Comparison of ENCODE assay signal across 32 mouse cellular contexts in the genomic region with DNA sequence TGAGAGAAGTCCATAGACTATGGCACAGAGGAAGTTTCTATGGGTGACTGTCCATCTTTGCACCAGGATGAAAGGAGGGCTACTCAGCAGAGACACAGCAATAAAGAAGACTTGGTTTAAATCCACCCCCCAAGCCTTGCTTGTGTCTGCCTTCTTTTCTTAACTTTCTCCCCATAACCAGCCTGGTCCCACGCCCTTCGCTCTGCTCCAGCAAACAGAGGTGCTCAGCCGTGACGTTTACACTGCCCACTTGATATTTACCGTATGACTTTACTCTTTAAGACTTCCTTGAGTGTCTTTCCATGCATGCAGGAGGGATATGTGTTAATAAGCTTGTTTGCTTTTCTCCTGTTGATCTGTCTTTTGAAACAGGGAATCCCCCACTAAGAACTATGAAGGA. TPM values are rescaled to one million over a fixed set of nuclear protein-coding genes. Genes with fewer than 3 reads are reported as not detected.
DNase-seq lines count a peak whose midpoint lies in the region; ATAC-seq and TF ChIP-seq lines count a peak whose summit lies in the region.
"Had no signal": no experiment of that assay in that cellular context is flagged by ENCODE, and none has a peak within 500 bp of the region (broad histone marks: within the 10 kb centered on the region; RNA-seq: fewer than 3 reads in every experiment).

No protein-coding gene starts in this region.

- ATAC-seq in kidney, embryonic 15.5 days (replicated peaks; ENCODE audit: low FRiP score), result peak; percentile 74
- no peak for ATAC-seq in Patski
- ATAC-seq in kidney, embryonic 16.5 days (ENCODE audit: low FRiP score, low TSS enrichment), result peak; percentile 68
- ATAC-seq: CD4-positive, CD25-positive, alpha-beta regulatory T cell, adult 4 months; forebrain, embryonic 14.5 days; forebrain, postnatal 0 days had no signal

- peak overlapping the region; percentile 69 for H3K27ac ChIP-seq in kidney, embryonic 15.5 days
- peak overlapping the region; percentile 60; the same call in 1 of the 2 replicates for H3K27ac ChIP-seq in kidney, embryonic 16.5 days (ENCODE audit: low read length)
- H3K27ac ChIP-seq: embryonic facial prominence, embryonic 12.5 days; embryonic facial prominence, embryonic 15.5 days; gastrocnemius, adult 2 months; hindbrain, embryonic 12.5 days had no signal

- no peak for DNase-seq in kidney, adult 11 months
- DNase-seq in Patski (ENCODE audit: low read depth, low spot score) (peak; percentile 75), liver (no peak)
- DNase-seq in kidney, postnatal 14 days, result peak; percentile 19
- DNase-seq in left cerebral cortex, postnatal 36 days (ENCODE audit: low spot score in 2 of 2), result no peak
- no peak for DNase-seq in cerebellum, adult 11-12 months
- DNase-seq: adrenal gland, postnatal 10 days; adrenal gland, postnatal 36 days; cerebellum, adult 2 months; cerebellum, adult 9-11 months; cerebellum, postnatal 25 days; forebrain, postnatal 0 days; gastrocnemius, adult 2 months; gastrocnemius, postnatal 14 days; heart, adult 11 months had no signal

- POLR2A ChIA-PET in Patski (lab: Charles Lee), result no interaction called here

- H3K4me3 ChIP-seq in kidney, embryonic 15.5 days (replicated peaks), result no peak overlapping the region
- no peak overlapping the region for H3K4me3 ChIP-seq in kidney, embryonic 16.5 days (ENCODE audit: low read length)
- H3K4me3 ChIP-seq: embryonic facial prominence, embryonic 12.5 days; embryonic facial prominence, embryonic 15.5 days; gastrocnemius, adult 2 months; hindbrain, embryonic 12.5 days had no signal

- intact Hi-C loops in left cerebral cortex, postnatal 36 days (cut with DNase I), result loop anchor here (10.0 kb wide), 1 partner anchor 455 kb away; a partner anchor contains a TSS

- no peak overlapping the region for H3K9ac ChIP-seq in kidney, embryonic 15.5 days
- no peak overlapping the region for H3K9ac ChIP-seq in kidney, embryonic 16.5 days (replicated peaks; ENCODE audit: low read length)
- H3K9ac ChIP-seq: embryonic facial prominence, embryonic 12.5 days; embryonic facial prominence, embryonic 15.5 days; forebrain, postnatal 0 days; hindbrain, embryonic 12.5 days had no signal

- no peak overlapping the region for H3K4me2 ChIP-seq in kidney, embryonic 15.5 days
- H3K4me2 ChIP-seq in kidney, embryonic 16.5 days (replicated peaks; ENCODE audit: low read depth, low read length), result no peak overlapping the region
- H3K4me2 ChIP-seq: embryonic facial prominence, embryonic 12.5 days; embryonic facial prominence, embryonic 15.5 days; heart, embryonic 11.5 days; hindbrain, embryonic 12.5 days had no signal

- TF ChIP-seq CTCF in Patski (IDR thresholded peaks at IDR 0.05), result no peak

- no peaks in the 10 kb centered on the region for H3K36me3 ChIP-seq in kidney, embryonic 15.5 days
- H3K36me3 ChIP-seq in kidney, embryonic 16.5 days (ENCODE audit: insufficient read depth, low read length), result no peaks in the 10 kb centered on the region
- H3K36me3 ChIP-seq: embryonic facial prominence, embryonic 12.5 days; embryonic facial prominence, embryonic 15.5 days; hindbrain, embryonic 12.5 days had no signal

- no peaks in the 10 kb centered on the region for H3K27me3 ChIP-seq in kidney, embryonic 15.5 days
- H3K27me3 ChIP-seq in Patski, result no peaks in the 10 kb centered on the region
- H3K27me3 ChIP-seq in kidney, embryonic 16.5 days (ENCODE audit: insufficient read depth, low read length), result no peaks in the 10 kb centered on the region
- H3K27me3 ChIP-seq: embryonic facial prominence, embryonic 12.5 days; embryonic facial prominence, embryonic 15.5 days; hindbrain, embryonic 12.5 days had no signal

- CTCF ChIA-PET in Patski (lab: Charles Lee), result interaction anchor here (1.8 kb wide), 1 partner anchor 18 kb away, joined by 3 read pairs; a partner anchor contains a TSS

- in situ Hi-C loops in Patski (cut with MboI; ENCODE audit: low pct_unique_long_range_greater_than_20kb), result no loop called here

- peaks cover 19% of the 10 kb centered on the region for H3K4me1 ChIP-seq in kidney, embryonic 15.5 days
- H3K4me1 ChIP-seq in kidney, embryonic 16.5 days (ENCODE audit: insufficient read depth, low read length), result peaks cover 19% of the 10 kb centered on the region

- WGBS in kidney, embryonic 15.5 days, result 51% methylated on average over 5 of the region's 5 CpGs
- 33% methylated on average over 5 of the region's 5 CpGs for WGBS in kidney, embryonic 16.5 days

- peaks cover 9% of the 10 kb centered on the region; the same call in 1 of the 2 replicates for H3K9me3 ChIP-seq in kidney, embryonic 15.5 days (replicated peaks)
- H3K9me3 ChIP-seq in kidney, embryonic 16.5 days (ENCODE audit: low read length), result peaks cover 14% of the 10 kb centered on the region
- H3K9me3 ChIP-seq: embryonic facial prominence, embryonic 15.5 days had no signal

RNA-seq across cellular contexts. Expression of a gene that starts 17.7 kb away (rescaled TPM):
- polyA plus RNA-seq in kidney, embryonic 15.5 days (2015; fragmentation: Nextera tagmentation; extraction: Ambion mirVana), result not detected in 2 replicates
- 0.51 TPM for polyA plus RNA-seq in Patski (2021)
- not detected in 2 replicates for polyA plus RNA-seq in kidney, embryonic 16.5 days (2015; fragmentation: Nextera tagmentation; extraction: Ambion mirVana)
- total RNA-seq in left cerebral cortex, postnatal 36 days (2021), result 1 to 10 TPM; 1.4 TPM
- total RNA-seq: adrenal gland, adult 18-20 months; adrenal gland, postnatal 10 days; adrenal gland, postnatal 36 days; common myeloid progenitor, adult 5-6 weeks; gastrocnemius, adult 2 months; gastrocnemius, postnatal 14 days; gastrocnemius, postnatal 4 days; heart, adult 8-10 months; heart, postnatal 25 days; hematopoietic stem cell, adult 5-6 weeks; MEL had no signal
- polyA plus RNA-seq: CD4-positive, CD25-positive, alpha-beta regulatory T cell, adult 4 months; embryonic facial prominence, embryonic 12.5 days; forebrain, embryonic 11.5 days; heart, embryonic 11.5 days; heart, embryonic 14.5 days had no signal

RNA-seq across cellular contexts. Expression of a gene that starts 28.7 kb away (rescaled TPM):
- 74.6 and 80.4 TPM in 2 replicates for polyA plus RNA-seq in kidney, embryonic 15.5 days (2015; fragmentation: Nextera tagmentation; extraction: Ambion mirVana)
- polyA plus RNA-seq in Patski (2021), result 63.7 TPM
- polyA plus RNA-seq in kidney, embryonic 16.5 days (2015; fragmentation: Nextera tagmentation; extraction: Ambion mirVana), result 88.1 and 97.1 TPM in 2 replicates
- 100 to 1,000 TPM; 183 to 217 TPM for total RNA-seq in left cerebral cortex, postnatal 36 days (2021)

Comparison
In these comparisons a context has a peak if more than half of its experiments do, and no peak if none do; other contexts are left out.
1. DNase-seq: peak in Patski (single experiment) and kidney, postnatal 14 days (single experiment); none in kidney, adult 11 months (single experiment), left cerebral cortex, postnatal 36 days (0 of 2), liver (single experiment) and cerebellum, adult 11-12 months (single experiment).